Comparison of ENCODE assay signal across 8 mouse cellular contexts in the genomic region with DNA sequence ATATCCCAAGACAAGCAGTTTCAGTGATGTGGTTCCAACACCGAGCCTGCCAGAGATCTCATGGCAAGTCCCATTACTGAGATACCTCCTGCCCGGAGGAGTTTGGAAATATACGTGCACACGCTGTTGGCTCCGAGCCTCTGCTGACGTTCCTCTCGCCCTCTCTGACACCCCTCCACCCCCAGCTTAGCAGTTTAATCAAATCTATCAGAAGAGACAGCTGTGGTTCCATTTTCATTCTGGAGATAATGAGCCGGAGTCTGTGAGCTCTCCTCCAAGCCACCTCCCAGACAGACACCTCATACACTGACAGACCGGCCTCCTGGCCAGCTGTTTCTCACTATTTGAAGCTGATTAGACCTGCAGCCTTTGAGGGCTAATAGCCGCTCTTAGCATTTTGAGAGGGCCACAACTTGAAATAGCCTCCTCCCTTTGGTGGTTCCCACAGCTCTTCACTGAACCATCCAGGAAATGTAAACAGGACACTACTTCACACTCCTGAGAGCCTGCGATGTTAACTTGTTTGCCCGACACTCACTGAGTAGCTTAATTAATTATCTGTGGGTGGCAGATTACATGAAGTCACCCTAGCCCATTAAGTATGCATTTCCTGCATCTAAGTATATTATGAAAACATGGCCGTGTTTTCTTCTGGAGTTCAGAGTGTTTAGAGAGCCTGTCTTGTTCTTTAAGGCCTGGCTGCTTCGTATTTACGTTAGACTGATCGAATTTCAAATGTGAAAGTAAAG.
DNase-seq lines count a peak whose midpoint lies in the region; ATAC-seq and TF ChIP-seq lines count a peak whose summit lies in the region.

No protein-coding gene starts in this region.

- 27% methylated on average over 16 of the region's 16 CpGs for WGBS in liver, postnatal 0 days (ENCODE audit: insufficient replicate concordance)
- WGBS in thymus, adult 2 months: 77% methylated on average over 16 of the region's 16 CpGs

- DNase-seq in cerebellum, postnatal 14 days: peak; percentile 9 to 15
- DNase-seq in cerebellum, adult 8-10 months: no peak
- peak; percentile 33 for DNase-seq in adipocyte (ENCODE audit: low spot score)
- DNase-seq in heart, postnatal 4 days: peak; percentile 11
- DNase-seq in liver, postnatal 0 days: no peak
- no peak for DNase-seq in left cerebral cortex, adult 8-10 months (ENCODE audit: low spot score in 2 of 2)
- no peak for DNase-seq in thymus, adult 2 months

- TF ChIP-seq POLR2A in thymus, adult 2 months (IDR thresholded peaks at IDR 0.05; ENCODE audit: control insufficient read depth, extremely low read depth, insufficient read depth, low read length, poor library complexity): no peak

- no peak overlapping the region for H3K27ac ChIP-seq in liver, postnatal 0 days (ENCODE audit: low read depth)
- no peak overlapping the region for H3K27ac ChIP-seq in thymus, adult 2 months (ENCODE audit: control insufficient read depth, insufficient read depth, low read length)

- peak; percentile 40 for ATAC-seq in liver, postnatal 0 days
- no peak for ATAC-seq in erythroid progenitor cell, adult 5-6 weeks (replicated peaks; ENCODE audit: low FRiP score, poor library complexity, severe bottlenecking)

- H3K27me3 ChIP-seq in liver, postnatal 0 days (ENCODE audit: insufficient read depth, low read length): no peaks in the 10 kb centered on the region
- H3K27me3 ChIP-seq in thymus, adult 2 months (ENCODE audit: control insufficient read depth, insufficient read depth, low read length): no peaks in the 10 kb centered on the region

- no peaks in the 10 kb centered on the region for H3K36me3 ChIP-seq in liver, postnatal 0 days (replicated peaks; ENCODE audit: insufficient read depth, low read length)
- no peaks in the 10 kb centered on the region for H3K36me3 ChIP-seq in thymus, adult 2 months (ENCODE audit: control insufficient read depth, insufficient read depth, low read length)

- H3K9me3 ChIP-seq in liver, postnatal 0 days (ENCODE audit: low read length): no peaks in the 10 kb centered on the region

- H3K4me3 ChIP-seq in liver, postnatal 0 days (ENCODE audit: low read depth, low read length): peak overlapping the region; percentile 18; the same call in 1 of the 2 replicates
- H3K4me3 ChIP-seq in thymus, adult 2 months (ENCODE audit: control insufficient read depth, insufficient read depth, low read length): no peak overlapping the region

- no peak for TF ChIP-seq EP300 in liver, postnatal 0 days (IDR thresholded peaks at IDR 0.05; ENCODE audit: low read depth)

- no peak for TF ChIP-seq CTCF in liver, postnatal 0 days (IDR thresholded peaks at IDR 0.05; ENCODE audit: low read depth)
- no peak for TF ChIP-seq CTCF in thymus, adult 2 months (IDR thresholded peaks at IDR 0.05; ENCODE audit: borderline replicate concordance, control insufficient read depth, extremely low read depth, insufficient read depth, low read length, poor library complexity)

- H3K4me1 ChIP-seq in liver, postnatal 0 days (ENCODE audit: insufficient read depth): peaks cover 10% of the 10 kb centered on the region
- H3K4me1 ChIP-seq in thymus, adult 2 months (replicated peaks; ENCODE audit: control insufficient read depth, insufficient read depth, low read length): no peaks in the 10 kb centered on the region

- H3K9ac ChIP-seq in liver, postnatal 0 days (replicated peaks): no peak overlapping the region

- peak overlapping the region; percentile 62 for H3K4me2 ChIP-seq in liver, postnatal 0 days (ENCODE audit: low read depth, low read length)

Comparison
In these comparisons a context has a peak if more than half of its experiments do, and no peak if none do; other contexts are left out.
1. DNase-seq: peak in cerebellum, postnatal 14 days (2 of 2), adipocyte (single experiment) and heart, postnatal 4 days (single experiment); none in cerebellum, adult 8-10 months (single experiment), liver, postnatal 0 days (single experiment), left cerebral cortex, adult 8-10 months (0 of 2) and thymus, adult 2 months (single experiment).